Mouse (Mus musculus): ENCODE data around the gene Xkr7. TPM values are rescaled to one million over a fixed set of nuclear protein-coding genes. Genes with fewer than 3 reads are reported as not detected.

The Xkr7 gene
- total RNA-seq, 2 experiments from 2014 or later: not detected

DNA sequence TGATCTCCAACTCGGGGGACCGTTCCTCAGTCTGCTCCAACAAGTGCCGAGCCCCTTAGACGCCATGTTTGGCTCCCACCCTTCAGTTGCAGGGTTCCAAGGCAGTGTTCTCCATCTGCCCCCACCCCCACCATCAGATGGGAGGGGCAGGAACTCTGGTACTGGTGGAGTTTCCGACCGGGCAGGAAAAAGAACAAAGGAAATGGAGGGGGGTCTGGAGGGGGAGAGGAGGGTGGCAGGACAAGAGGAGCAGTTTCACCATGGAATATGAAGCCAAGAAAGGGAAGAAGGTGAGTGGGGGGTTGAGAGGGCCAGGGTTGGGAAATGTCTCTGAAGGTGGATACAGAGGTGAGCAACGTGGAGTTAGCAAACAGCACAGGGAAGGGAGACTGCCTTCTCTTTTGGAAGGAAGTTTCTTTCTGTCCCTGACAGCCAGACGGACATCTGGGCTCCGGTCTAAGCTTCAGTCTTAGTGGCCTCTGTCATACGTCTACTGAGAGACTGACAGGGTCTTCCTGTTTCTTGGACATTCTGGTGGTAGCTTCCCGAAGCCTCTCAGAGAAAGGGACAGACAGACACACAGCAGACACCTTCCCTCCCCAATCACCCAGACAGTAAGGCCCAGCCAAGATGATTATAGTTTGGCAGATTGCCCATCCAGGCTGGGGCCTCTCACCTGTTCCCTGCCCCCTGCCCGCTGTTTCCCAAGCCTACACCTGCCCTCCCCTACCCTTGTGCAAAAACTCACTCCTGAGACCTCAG lies 34.3 kb downstream of the Xkr7 start, which contains the start of gene Ccm2l:
TSS of gene Ccm2l (plus strand) at position 209 of the 762 bp plus-strand sequence.
- intact Hi-C loops (cut with DNase I): no loop called here

GRCm38 (mm10) chr2:153066991-153067390 lies 35.3 kb downstream of the Xkr7 start:
- intact Hi-C loops (cut with DNase I): no loop called here
- no peak for DNase-seq

More for the DNA sequence above, 34.3 kb downstream of the Xkr7 start, which contains the start of gene Ccm2l:
- DNase-seq: peak; percentile 56 to 58

DNA sequence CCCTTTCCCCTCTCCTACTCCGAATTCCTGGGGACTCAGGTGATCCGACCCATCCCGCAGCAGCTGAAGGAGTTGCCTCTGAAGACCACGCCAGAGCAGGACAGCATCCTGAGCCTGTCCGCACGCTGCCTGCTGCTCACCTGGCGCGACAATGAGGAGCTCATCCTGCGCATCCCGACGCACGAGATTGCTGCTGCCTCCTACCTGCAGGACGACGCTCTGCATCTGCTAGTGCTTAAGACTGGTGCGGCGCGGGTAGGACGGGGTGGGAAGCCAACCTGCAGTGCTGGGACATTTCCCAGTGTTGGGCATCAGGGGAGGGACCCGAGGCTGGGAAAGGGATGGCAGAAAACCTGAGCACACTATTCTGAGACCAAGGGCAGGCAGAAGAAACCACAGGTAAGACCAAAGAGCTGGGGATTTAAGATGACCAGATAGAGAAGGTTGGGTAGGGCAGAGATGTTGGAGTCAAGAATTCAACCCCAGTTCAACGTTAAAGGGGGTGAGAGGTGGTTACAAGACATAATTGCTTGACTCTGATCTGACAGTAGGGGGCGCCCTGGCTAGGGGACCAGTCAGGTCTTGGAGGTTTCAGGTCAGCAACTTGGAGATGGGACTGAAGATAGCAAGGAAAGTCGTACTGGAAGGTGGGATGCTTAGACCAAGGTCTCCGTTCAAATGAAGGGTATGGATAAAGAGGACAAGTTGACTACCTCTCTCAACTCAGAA lies 39.3 kb downstream of the Xkr7 start:
- peak in 1 of 2 experiments; percentile 41 for DNase-seq
- intact Hi-C loops (cut with DNase I): no loop called here

- intact Hi-C loops (cut with DNase I): no loop called here
- no peak for DNase-seq
These were observed 40.0 kb downstream of the Xkr7 start for GRCm38 (mm10) chr2:153071491-153072184.

DNA sequence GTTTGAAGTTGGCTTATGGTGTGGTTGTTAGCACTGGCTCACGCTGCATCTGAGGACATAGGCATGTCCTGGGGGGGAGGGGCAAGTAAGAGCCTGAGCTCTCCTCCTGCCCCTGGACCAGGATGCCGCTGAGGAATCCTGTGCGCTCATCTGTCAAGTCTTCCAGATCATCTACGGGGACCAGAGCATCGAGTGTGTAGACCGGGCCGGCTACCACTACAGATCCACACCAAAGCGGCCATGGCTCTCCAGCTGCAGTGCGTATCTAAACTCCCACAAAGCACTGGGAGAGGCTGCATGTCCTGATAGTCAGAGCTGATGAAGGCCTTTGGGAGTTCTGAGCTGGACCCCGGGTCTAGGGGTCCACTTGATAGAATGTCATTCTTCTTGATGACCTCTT lies 43.0 kb downstream of the Xkr7 start:
- no peak for DNase-seq
- intact Hi-C loops (cut with DNase I): no loop called here

DNA sequence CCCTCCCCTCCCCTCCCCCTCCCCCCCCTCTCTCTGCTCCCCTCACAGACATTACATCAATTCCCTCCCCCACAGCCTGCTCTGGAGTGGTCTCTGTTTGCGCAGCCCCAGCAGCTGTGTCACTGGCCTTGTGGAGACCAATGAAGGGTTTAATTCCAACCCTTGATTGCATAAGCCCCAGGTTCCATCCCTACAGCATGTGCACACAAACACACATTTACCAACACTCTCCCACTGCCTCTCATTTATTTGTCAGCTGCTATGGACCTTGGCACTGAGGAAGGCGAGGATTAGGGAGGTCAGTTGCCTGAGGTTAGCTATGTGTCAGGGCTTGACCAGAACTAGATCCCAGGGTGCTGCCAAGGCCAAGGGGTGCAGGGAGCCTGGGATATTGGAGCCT lies 44.3 kb downstream of the Xkr7 start:
- intact Hi-C loops (cut with DNase I): no loop called here
- DNase-seq: no peak

- intact Hi-C loops (cut with DNase I): loop anchor here (1.0 to 2.0 kb wide), 2 partner anchors 32 to 61 kb away; no protein-coding TSS in a partner anchor
These were observed 49.3 kb downstream of the Xkr7 start for GRCm38 (mm10) chr2:153080841-153081523.

GRCm38 (mm10) chr2:153081866-153082265 lies 50.2 kb downstream of the Xkr7 start:
- DNase-seq: no peak
- intact Hi-C loops (cut with DNase I): loop anchor here (1.0 to 2.0 kb wide), 2 partner anchors 33 to 60 kb away; no protein-coding TSS in a partner anchor

More at GRCm38 (mm10) chr2:153080841-153081523, 49.3 kb downstream of the Xkr7 start:
- DNase-seq: peak; percentile 79 to 89

GRCm38 (mm10) chr2:153083275-153083674 lies 51.6 kb downstream of the Xkr7 start:
- intact Hi-C loops (cut with DNase I): no loop called here
- DNase-seq: no peak

DNA sequence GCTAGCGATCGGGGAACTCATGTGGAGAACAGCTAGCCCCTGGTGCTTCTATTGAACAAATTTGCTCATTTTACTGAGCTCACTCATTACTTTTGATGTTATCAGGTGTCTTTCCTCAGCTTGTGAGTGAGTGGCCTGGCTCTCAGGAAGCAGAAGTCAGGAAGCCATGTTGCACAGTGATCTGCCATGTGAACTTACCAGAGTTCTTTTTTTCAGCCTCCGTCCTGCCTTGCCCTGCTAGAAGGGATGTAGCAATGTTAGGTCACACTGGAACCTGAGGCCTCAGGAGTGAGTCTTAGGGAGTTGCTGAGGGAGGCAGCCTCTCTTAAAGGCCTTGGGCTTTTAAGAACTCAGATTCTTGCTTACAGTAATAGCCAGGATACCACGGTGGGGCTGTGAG lies 52.2 kb downstream of the Xkr7 start:
- DNase-seq: no peak
- intact Hi-C loops (cut with DNase I): no loop called here

DNA sequence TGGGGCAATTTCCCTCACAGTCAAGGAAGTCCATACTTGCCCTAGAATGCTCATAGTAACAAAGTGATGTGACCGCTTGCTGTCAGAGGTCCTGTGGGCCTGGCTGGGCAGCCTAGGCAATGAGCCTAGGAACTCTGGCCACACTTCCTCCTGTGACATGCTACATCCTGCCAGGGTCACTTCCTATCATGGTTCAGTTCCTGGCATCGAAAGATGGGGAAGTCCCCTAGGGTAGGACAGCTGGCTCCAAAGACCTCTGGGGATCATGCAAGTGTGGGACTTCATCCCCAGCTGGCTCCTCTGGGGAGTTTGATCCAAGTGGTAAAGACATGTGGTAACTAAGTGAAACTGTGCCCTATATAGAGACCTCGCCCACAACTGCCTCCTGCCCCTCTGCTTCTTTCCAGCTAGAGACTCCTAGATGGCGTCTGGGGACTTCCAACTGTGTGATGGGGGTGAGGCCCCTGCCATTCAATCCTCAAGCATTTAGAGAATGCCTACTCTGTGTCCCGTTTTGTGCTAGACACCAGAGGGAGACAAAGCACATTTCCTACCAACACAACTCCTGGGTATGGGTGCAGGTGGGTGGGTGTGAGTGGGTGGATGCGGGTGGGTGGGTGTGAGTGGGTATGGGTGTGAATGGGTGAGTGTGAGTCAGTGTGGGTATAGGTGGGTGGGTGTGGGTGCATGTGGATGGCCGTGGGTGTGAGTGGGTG lies 52.8 kb downstream of the Xkr7 start:
- intact Hi-C loops (cut with DNase I): no loop called here
- peak in 1 of 2 experiments; percentile 43 for DNase-seq

GRCm38 (mm10) chr2:153085556-153085955 lies 53.9 kb downstream of the Xkr7 start:
- no peak for DNase-seq
- intact Hi-C loops (cut with DNase I): no loop called here

- intact Hi-C loops (cut with DNase I): no loop called here
- no peak for DNase-seq
These were observed 54.5 kb downstream of the Xkr7 start for GRCm38 (mm10) chr2:153086166-153086565.

- intact Hi-C loops (cut with DNase I): no loop called here
- no peak for DNase-seq
These were observed 55.4 kb downstream of the Xkr7 start for GRCm38 (mm10) chr2:153087091-153087490.

DNA sequence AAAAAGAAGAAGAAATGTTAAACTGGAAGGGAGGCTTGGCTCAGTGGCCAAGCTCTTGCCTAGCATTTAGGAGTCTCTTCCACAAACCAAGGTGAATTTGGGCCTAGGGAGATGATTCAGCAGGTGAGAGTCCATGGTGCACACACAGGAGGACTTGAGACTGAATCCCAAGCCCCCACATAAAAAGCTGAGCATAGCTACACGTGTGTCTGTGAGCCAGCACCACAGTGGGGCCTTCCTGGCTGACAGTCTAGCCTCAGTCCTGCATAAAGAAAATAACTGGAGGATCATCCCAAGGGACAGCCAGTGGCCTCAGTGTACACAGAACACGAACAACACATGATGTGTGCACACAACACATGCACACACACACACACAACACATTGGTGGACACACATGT lies 57.7 kb downstream of the Xkr7 start:
- no peak for DNase-seq
- intact Hi-C loops (cut with DNase I): no loop called here

DNA sequence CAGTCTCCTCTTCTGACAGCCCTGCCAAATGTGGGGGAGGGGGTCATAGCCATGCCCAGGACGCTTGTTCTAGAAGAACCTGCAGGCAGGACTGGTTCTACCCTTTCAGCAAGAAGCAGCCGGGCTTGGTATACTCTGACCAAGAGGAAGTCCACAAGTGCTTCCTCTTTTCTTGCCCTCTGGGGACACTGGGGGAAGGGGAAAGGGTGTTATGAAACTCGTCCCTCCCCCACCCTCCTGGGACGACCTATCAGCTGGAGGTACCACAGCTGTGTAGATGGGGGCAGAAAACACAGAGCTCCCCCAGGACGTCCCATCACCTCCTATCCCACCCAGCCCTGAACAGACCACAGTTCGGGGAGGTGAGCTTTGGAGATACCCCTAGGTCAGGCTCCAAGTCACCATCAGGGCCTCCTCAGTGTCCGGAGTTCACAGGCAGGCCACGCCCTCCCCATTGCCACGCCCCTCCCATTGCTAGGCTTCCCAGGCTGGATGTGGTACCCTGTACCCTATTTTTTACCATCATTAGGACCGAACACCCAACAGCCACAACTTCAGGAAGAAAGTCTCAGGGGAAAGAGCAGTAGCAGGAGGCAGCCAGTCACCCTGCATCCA lies 59.0 kb downstream of the Xkr7 start:
- intact Hi-C loops (cut with DNase I): no loop called here
- DNase-seq: peak in 1 of 2 experiments; percentile 44

Measured in heart, postnatal 10 days (tissue).